Mouse (Mus musculus): ENCODE results near the gene Oprd1.
A peak's percentile ranks its signal among the peaks of the same experiment; 100 is the strongest.

Gene Oprd1

GRCm38 (mm10) chr4:132133381-132133780 is 10.9 kb downstream of the Oprd1 start:
- peak; percentile 57 to 72 for DNase-seq

- no peak for DNase-seq
Measured at GRCm38 (mm10) chr4:132132297-132132696, 12.0 kb downstream of the Oprd1 start.

GRCm38 (mm10) chr4:132131790-132132189 is 12.5 kb downstream of the Oprd1 start:
- DNase-seq = no peak

GRCm38 (mm10) chr4:132131116-132131515 is 13.2 kb downstream of the Oprd1 start:
- DNase-seq = no peak

GRCm38 (mm10) chr4:132130645-132131044 is 13.6 kb downstream of the Oprd1 start:
- no peak for DNase-seq

GRCm38 (mm10) chr4:132130134-132130533 is 14.2 kb downstream of the Oprd1 start:
- DNase-seq = no peak

GRCm38 (mm10) chr4:132128997-132129636 is 15.2 kb downstream of the Oprd1 start:
- DNase-seq = no peak

GRCm38 (mm10) chr4:132127091-132127490 is 17.2 kb downstream of the Oprd1 start:
- DNase-seq = no peak

GRCm38 (mm10) chr4:132123166-132123565 is 21.1 kb downstream of the Oprd1 start:
- no peak for DNase-seq

- DNase-seq = no peak
Measured at GRCm38 (mm10) chr4:132121674-132122073, 22.6 kb downstream of the Oprd1 start.

- DNase-seq = no peak
Measured at GRCm38 (mm10) chr4:132119566-132119965, 24.7 kb downstream of the Oprd1 start.

GRCm38 (mm10) chr4:132116315-132116714 is 28.0 kb downstream of the Oprd1 start:
- DNase-seq = no peak

- DNase-seq = peak; percentile 32 to 34
Measured at GRCm38 (mm10) chr4:132113411-132114095, 30.7 kb downstream of the Oprd1 start.

GRCm38 (mm10) chr4:132111227-132111626 is 33.1 kb downstream of the Oprd1 start:
- no peak for DNase-seq

- DNase-seq = no peak
Measured at GRCm38 (mm10) chr4:132108221-132108620, 36.1 kb downstream of the Oprd1 start.

- no peak for DNase-seq
Measured at GRCm38 (mm10) chr4:132101152-132101551, 43.1 kb downstream of the Oprd1 start.

GRCm38 (mm10) chr4:132099548-132099947 is 44.7 kb downstream of the Oprd1 start:
- DNase-seq = no peak

GRCm38 (mm10) chr4:132095043-132095442 is 49.2 kb downstream of the Oprd1 start:
- no peak for DNase-seq

GRCm38 (mm10) chr4:132093928-132094327 is 50.4 kb downstream of the Oprd1 start:
- no peak for DNase-seq

GRCm38 (mm10) chr4:132093136-132093535 is 51.1 kb downstream of the Oprd1 start:
- DNase-seq = no peak

GRCm38 (mm10) chr4:132088921-132089320 is 55.4 kb downstream of the Oprd1 start:
- peak; percentile 62 to 78 for DNase-seq

- no peak for DNase-seq
Measured at GRCm38 (mm10) chr4:132085114-132085513, 59.2 kb downstream of the Oprd1 start.

- no peak for DNase-seq
Measured at GRCm38 (mm10) chr4:132080492-132080983, 63.7 kb downstream of the Oprd1 start.

GRCm38 (mm10) chr4:132079555-132080275 is 64.6 kb downstream of the Oprd1 start:
- DNase-seq = peak; percentile 82 to 86
